Mouse (Mus musculus): Measurements from ENCODE around the gene Prtg. TPM values are rescaled to one million over a fixed set of nuclear protein-coding genes. Genes with fewer than 3 reads are reported as not detected.

Gene Prtg
- total and polyA plus RNA-seq, 2 experiments from 2014 or later, result 0.18 to 0.76 TPM

DNA sequence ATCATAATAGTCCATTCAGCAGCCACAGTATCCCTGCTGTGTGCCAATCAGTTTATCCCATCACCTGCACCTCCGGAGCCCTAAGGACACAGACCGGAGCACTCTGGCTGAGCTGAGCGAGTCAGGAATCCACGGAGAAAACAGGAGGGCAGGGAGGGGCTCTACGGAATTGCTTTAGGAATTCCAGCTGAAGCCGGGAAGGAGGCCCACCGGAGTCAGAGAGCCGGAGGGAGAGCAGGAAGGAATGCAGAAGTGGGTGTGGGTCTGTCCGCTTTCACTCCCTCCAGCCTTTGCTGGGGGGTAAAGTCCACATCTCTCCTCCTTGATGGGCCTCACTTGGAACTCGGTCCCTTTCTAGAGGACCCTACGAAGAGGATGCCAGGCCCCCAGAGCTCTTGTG, 27.7 kb upstream of the Prtg start:
- no peak for DNase-seq
- no peak overlapping the region for H3K4me3 ChIP-seq (ENCODE audit: low read depth, low read length)
- no peaks in the 10 kb centered on the region for H3K36me3 ChIP-seq (ENCODE audit: insufficient read depth)
- no peaks in the 10 kb centered on the region for H3K27me3 ChIP-seq (ENCODE audit: insufficient read depth, low read length)
- H3K4me2 ChIP-seq (ENCODE audit: low read depth), result no peak overlapping the region
- no peaks in the 10 kb centered on the region for H3K9me3 ChIP-seq (ENCODE audit: low read length)
- H3K9ac ChIP-seq, result no peak overlapping the region
- ATAC-seq, result no peak
- TF ChIP-seq CTCF (IDR thresholded peaks at IDR 0.05; ENCODE audit: low read depth), result no peak
- 71% methylated on average over 11 of the region's 11 CpGs for WGBS
- H3K27ac ChIP-seq (ENCODE audit: low read depth, low read length), result no peak overlapping the region
- H3K4me1 ChIP-seq (ENCODE audit: insufficient read depth), result no peaks in the 10 kb centered on the region

DNA sequence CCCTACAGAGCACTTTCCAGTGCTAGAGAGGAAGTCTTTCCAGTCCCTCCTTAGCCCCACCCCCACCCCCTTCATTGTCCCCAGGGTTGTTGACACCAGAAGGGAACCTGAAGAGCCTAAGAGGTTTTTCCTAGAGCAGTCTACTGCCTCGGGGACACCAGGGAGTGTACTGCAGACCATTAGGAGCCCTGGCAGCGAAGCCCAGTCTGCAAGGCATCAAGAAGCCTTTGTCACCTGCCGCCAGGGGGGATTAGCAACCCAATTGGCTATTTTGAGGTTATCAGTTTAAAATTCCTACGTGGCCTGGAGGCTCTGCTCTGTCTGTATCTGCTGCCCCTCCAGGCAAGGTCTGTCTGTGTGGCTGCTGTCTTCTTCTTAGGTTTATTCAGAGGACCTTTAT, 26.9 kb upstream of the Prtg start:
- Histone ChIP-seq H3K9ac (no peak overlapping the region), H3K4me2 (ENCODE audit: low read depth) (no peak overlapping the region), H3K4me1 (ENCODE audit: insufficient read depth) (no peaks in the 10 kb centered on the region), H3K36me3 (ENCODE audit: insufficient read depth) (no peaks in the 10 kb centered on the region), H3K27me3 (ENCODE audit: insufficient read depth, low read length) (no peaks in the 10 kb centered on the region), H3K27ac (ENCODE audit: low read depth, low read length) (no peak overlapping the region), H3K9me3 (ENCODE audit: low read length) (no peaks in the 10 kb centered on the region), H3K4me3 (ENCODE audit: low read depth, low read length) (no peak overlapping the region)
- DNase-seq, result no peak
- WGBS, result 12% methylated on average over 4 of the region's 4 CpGs
- TF ChIP-seq CTCF (IDR thresholded peaks at IDR 0.05; ENCODE audit: low read depth), result no peak
- no peak for ATAC-seq

DNA sequence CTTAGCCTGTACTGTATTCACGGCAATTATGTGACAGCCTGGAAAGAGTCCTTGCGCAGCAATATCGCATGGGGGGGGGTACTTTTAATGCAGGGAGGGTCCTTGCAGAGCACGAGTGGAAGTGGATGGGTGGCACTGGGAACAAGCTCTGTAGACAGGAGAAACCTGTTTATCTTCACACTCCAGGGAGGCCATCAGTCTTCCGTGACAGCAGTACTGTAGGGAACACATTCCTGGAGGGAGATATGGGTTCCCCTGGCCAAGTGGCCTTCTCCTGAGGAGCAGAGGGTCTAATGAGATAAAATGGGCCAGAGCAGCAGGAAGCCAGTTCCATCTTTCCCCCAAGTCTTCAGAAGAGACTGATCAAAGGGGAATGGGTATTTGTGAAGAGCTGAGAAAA, 26.0 kb upstream of the Prtg start:
- no peak for TF ChIP-seq CTCF (IDR thresholded peaks at IDR 0.05; ENCODE audit: low read depth)
- 62% methylated on average over 5 of the region's 5 CpGs for WGBS
- no peaks in the 10 kb centered on the region for H3K9me3 ChIP-seq (ENCODE audit: low read length)
- no peak overlapping the region for H3K27ac ChIP-seq (ENCODE audit: low read depth, low read length)
- H3K27me3 ChIP-seq (ENCODE audit: insufficient read depth, low read length), result no peaks in the 10 kb centered on the region
- ATAC-seq (no peak), DNase-seq (no peak)
- no peak overlapping the region for H3K4me3 ChIP-seq (ENCODE audit: low read depth, low read length)
- H3K9ac ChIP-seq, result no peak overlapping the region
- H3K36me3 ChIP-seq (ENCODE audit: insufficient read depth), result no peaks in the 10 kb centered on the region
- no peaks in the 10 kb centered on the region for H3K4me1 ChIP-seq (ENCODE audit: insufficient read depth)
- no peak overlapping the region for H3K4me2 ChIP-seq (ENCODE audit: low read depth)

DNA sequence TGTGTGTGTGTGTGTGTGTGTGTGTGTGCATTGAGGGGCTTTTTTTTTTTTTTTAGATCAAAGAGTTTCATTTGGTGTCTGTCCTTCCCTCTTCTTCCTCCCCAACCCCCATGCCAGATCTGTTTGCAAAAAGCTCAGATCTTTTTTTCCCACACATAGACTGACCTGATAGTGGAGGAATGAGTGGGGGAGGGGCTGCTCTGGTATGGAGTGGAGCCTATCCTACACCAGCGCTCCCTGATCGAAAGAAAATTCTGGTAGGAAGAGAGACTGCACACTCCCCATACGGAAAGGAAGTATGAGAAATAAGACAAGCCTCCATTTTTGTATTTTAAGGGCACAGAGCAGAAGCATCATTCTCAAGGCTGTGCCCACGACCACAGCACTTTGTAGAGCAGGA, 25.2 kb upstream of the Prtg start:
- Histone ChIP-seq H3K9me3 (ENCODE audit: low read length) (no peaks in the 10 kb centered on the region), H3K27ac (ENCODE audit: low read depth, low read length) (no peak overlapping the region), H3K27me3 (ENCODE audit: insufficient read depth, low read length) (no peaks in the 10 kb centered on the region), H3K4me3 (ENCODE audit: low read depth, low read length) (no peak overlapping the region), H3K4me1 (ENCODE audit: insufficient read depth) (no peaks in the 10 kb centered on the region), H3K36me3 (ENCODE audit: insufficient read depth) (no peaks in the 10 kb centered on the region), H3K9ac (no peak overlapping the region), H3K4me2 (ENCODE audit: low read depth) (no peak overlapping the region)
- DNase-seq (no peak), ATAC-seq (no peak)
- 56% methylated on average over 4 of the region's 4 CpGs for WGBS
- no peak for TF ChIP-seq CTCF (IDR thresholded peaks at IDR 0.05; ENCODE audit: low read depth)

DNA sequence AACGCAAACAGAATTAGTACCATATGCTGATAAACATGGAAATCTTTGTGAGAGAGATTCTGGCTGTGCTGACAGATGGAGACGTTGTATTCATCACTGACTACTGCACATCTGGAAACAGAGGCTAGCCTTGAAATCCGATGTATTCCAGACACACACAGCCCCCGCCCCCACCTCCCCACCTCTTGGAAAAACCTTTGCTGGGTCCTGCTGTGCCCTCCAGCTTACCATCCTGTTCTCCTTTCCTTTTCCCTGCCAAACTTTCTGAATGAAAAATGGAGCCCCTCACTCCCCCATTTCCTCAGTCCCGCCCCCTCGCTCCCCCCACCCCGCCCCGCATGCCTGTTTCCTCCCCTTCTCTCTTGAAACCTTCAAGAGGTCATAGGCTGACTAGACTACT, 24.6 kb upstream of the Prtg start:
- Histone ChIP-seq H3K27me3 (ENCODE audit: insufficient read depth, low read length) (no peaks in the 10 kb centered on the region), H3K4me1 (ENCODE audit: insufficient read depth) (no peaks in the 10 kb centered on the region), H3K4me3 (ENCODE audit: low read depth, low read length) (no peak overlapping the region), H3K36me3 (ENCODE audit: insufficient read depth) (no peaks in the 10 kb centered on the region), H3K4me2 (ENCODE audit: low read depth) (no peak overlapping the region), H3K9ac (no peak overlapping the region), H3K27ac (ENCODE audit: low read depth, low read length) (no peak overlapping the region), H3K9me3 (ENCODE audit: low read length) (no peaks in the 10 kb centered on the region)
- TF ChIP-seq CTCF (IDR thresholded peaks at IDR 0.05; ENCODE audit: low read depth), result no peak
- WGBS, result 60% methylated on average over 8 of the region's 8 CpGs
- DNase-seq (no peak), ATAC-seq (no peak)

DNA sequence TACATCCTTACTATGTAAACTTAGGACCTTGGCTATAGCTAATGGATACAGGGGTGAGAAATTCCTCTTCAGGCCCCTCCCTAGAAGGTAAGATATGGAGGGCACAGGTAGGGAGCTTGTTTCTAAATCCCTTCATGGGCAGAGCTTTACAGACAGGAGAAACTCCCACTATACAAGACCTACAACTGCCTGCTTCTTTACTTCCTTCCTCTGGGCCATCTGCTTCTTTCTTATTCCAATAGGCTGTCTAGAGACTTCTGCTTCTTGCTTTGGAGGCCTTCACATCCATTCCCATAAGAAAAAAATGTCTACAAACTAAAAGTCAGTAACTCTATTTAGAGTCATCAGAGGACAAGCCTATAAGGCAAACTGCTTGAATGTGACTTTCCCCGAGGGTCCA, 18.9 kb upstream of the Prtg start:
- H3K9ac ChIP-seq, result no peak overlapping the region
- H3K36me3 ChIP-seq (ENCODE audit: insufficient read depth), result no peaks in the 10 kb centered on the region
- H3K4me3 ChIP-seq (ENCODE audit: low read depth, low read length), result no peak overlapping the region
- no peaks in the 10 kb centered on the region for H3K9me3 ChIP-seq (ENCODE audit: low read length)
- no peaks in the 10 kb centered on the region for H3K27me3 ChIP-seq (ENCODE audit: insufficient read depth, low read length)
- TF ChIP-seq CTCF (IDR thresholded peaks at IDR 0.05; ENCODE audit: low read depth), result no peak
- no peak overlapping the region for H3K27ac ChIP-seq (ENCODE audit: low read depth, low read length)
- ATAC-seq (no peak), DNase-seq (no peak)
- no peak overlapping the region for H3K4me2 ChIP-seq (ENCODE audit: low read depth)
- 87% methylated on average over 1 of the region's 1 CpGs for WGBS
- no peaks in the 10 kb centered on the region for H3K4me1 ChIP-seq (ENCODE audit: insufficient read depth)

DNA sequence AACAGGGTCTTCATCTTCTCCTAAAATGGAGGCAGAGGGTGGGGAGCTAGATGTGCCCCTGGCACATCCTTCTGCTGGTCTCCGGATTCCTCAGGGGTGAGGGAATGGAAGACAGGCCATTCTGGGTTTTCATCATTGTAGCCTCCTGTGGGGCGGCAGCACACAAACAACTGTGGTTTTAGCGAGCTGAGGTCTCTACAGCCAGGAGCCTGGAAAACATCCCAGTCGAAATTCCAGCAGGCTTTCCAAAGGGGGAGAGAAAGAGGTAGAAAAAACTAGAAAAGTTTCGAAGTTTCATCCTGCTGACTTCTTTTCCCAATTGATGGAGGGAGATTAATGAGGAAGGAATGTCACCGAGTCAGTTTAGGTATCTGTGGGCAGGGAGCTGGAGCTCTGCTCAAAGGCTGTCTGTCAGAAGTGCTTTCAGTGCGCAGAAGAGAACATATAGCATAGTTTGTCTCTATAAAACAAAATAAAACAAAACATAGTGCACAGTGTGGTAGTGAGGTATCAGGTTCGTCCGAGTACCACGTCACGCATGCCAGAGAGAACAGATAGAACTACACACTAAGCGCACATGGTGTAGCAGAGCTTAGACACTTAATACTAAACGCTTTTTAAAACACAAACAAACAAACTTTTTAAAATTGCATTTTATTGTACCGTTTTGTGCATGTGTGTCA, 16.0 kb upstream of the Prtg start:
- no peak for DNase-seq
- no peak for ATAC-seq
- no peak overlapping the region for H3K4me3 ChIP-seq (ENCODE audit: low read depth, low read length)
- no peak overlapping the region for H3K27ac ChIP-seq (ENCODE audit: low read depth, low read length)
- TF ChIP-seq CTCF (IDR thresholded peaks at IDR 0.05; ENCODE audit: low read depth), result no peak
- no peak overlapping the region for H3K4me2 ChIP-seq (ENCODE audit: low read depth)
- no peaks in the 10 kb centered on the region for H3K4me1 ChIP-seq (ENCODE audit: insufficient read depth)
- H3K9me3 ChIP-seq (ENCODE audit: low read length), result no peaks in the 10 kb centered on the region
- no peak overlapping the region for H3K9ac ChIP-seq
- WGBS, result 54% methylated on average over 14 of the region's 14 CpGs
- no peaks in the 10 kb centered on the region for H3K27me3 ChIP-seq (ENCODE audit: insufficient read depth, low read length)
- no peaks in the 10 kb centered on the region for H3K36me3 ChIP-seq (ENCODE audit: insufficient read depth)

All from forebrain, postnatal 0 days (tissue).